Mouse (Mus musculus) lung, adult 2 months (tissue): ENCODE measurements around the gene Sdhb. TPM values are rescaled to one million over a fixed set of nuclear protein-coding genes. Genes with fewer than 3 reads are reported as not detected.

Experiments used
- DNase-seq: peaks from one replicate; pipeline ENCODE4 v3.0.0; 2022
- H3K4me1 ChIP-seq: fragments of 200-500 bp; 2 replicates; pipeline ENCODE4 v1.6.1; 2011; ENCODE audit warnings: low read length; ENCODE audit not compliant: control insufficient read depth, insufficient read depth
- H3K4me3 ChIP-seq: fragments of 200-500 bp; replicated peaks from 2 replicates; pipeline ENCODE3; 2011; ENCODE audit warnings: low read depth, mild to moderate bottlenecking, control low read depth, low read length; ENCODE audit errors: extremely low read depth
- CTCF ChIP-seq: fragments of 200-500 bp; IDR thresholded peaks from 2 replicates; pipeline ENCODE4 v1.5.1; 2011; ENCODE audit warnings: mild to moderate bottlenecking, low read length, control low read depth; ENCODE audit not compliant: insufficient read depth
- POLR2A ChIP-seq: fragments of 200-500 bp; IDR thresholded peaks from 2 replicates; pipeline ENCODE4 v1.6.1; 2011; ENCODE audit warnings: low read depth, mild to moderate bottlenecking, control low read depth, low read length, borderline replicate concordance; ENCODE audit errors: extremely low read depth
- WGBS: fragments of 180-500 bp; shearing (Covaris S2); methylation state at CpG from one replicate; pipeline ENCODE4 v1.1.7; 2018; 5-methylcytosine and 5-hydroxymethylcytosine counted together
- polyA plus RNA-seq: library from polyadenylated mRNA; depleted of rRNA; stranded (reverse); fragments of >200 nt; gene quantifications from 2 replicates; pipeline ENCODE4 v1.2.3, GENCODE M21; 2012

The Sdhb gene
- polyA plus RNA-seq, 1 experiment, result 143 TPM

GRCm38 (mm10) chr4:140958319-140958718 is 2.7 kb upstream of the Sdhb start:
- WGBS, result 52% methylated on average over 6 of the region's 6 CpGs

GRCm38 (mm10) chr4:140959128-140959679 is 1.8 kb upstream of the Sdhb start:
- no peak for TF ChIP-seq CTCF
- no peak for TF ChIP-seq POLR2A
- 81% methylated on average over 7 of the region's 7 CpGs for WGBS
- no peak for DNase-seq
- no peak overlapping the region for H3K4me3 ChIP-seq
- peaks cover 11% of the 10 kb centered on the region for H3K4me1 ChIP-seq

More at GRCm38 (mm10) chr4:140958319-140958718, 2.7 kb upstream of the Sdhb start:
- TF ChIP-seq POLR2A (no peak), CTCF (no peak)
- Histone ChIP-seq H3K4me3 (no peak overlapping the region), H3K4me1 (peaks cover 11% of the 10 kb centered on the region)
- DNase-seq, result no peak

- DNase-seq, result no peak
- peaks cover 14% of the 10 kb centered on the region for H3K4me1 ChIP-seq
- H3K4me3 ChIP-seq, result no peak overlapping the region
- 86% methylated on average over 10 of the region's 10 CpGs for WGBS
- TF ChIP-seq POLR2A (no peak), CTCF (no peak)
Measured at GRCm38 (mm10) chr4:140959715-140960479, 1.1 kb upstream of the Sdhb start.

DNA sequence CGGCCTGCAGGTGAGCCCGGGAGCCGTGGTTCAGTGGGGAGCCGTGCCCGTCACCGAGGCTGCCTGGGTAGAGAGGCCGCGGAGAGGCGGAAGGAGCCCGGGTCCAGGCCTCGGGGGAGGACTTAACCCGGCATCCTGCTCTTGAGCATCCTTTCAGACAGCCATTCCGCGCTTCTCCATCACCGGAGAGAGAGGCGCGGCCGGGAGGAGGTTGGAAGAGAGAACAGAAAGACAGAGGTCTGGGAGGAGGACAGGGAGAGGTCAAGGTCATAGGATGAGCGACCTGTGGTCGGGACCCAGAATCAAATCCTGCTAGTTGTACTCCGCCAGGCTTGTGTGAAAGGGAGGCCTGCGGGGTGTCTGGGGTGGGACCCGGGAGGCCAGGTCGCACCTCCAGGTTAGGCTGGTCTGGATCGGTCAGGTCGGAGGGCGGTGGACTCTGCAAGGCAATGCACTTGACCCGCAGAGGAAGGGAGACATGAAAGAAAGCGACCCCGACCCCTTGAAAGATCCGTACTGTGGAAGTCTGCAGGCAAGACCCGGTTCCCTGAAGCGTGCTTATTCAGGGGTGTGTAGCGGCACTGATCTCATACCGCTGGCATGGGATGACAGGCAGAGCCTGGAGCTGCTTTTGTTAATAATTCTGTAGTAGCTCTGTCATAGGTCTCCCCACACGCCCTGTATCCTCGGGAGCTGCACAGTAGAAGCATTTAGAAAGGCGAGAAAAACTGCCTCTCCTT is 634 bp downstream of the Sdhb start:
- 1% methylated on average over 38 of the region's 38 CpGs for WGBS
- TF ChIP-seq CTCF (no peak), POLR2A (no peak)
- no peak for DNase-seq
- peaks cover 14% of the 10 kb centered on the region for H3K4me1 ChIP-seq
- peak overlapping the region; percentile 89 for H3K4me3 ChIP-seq

GRCm38 (mm10) chr4:140962207-140962909 is 1.4 kb downstream of the Sdhb start:
- 63% methylated on average over 8 of the region's 8 CpGs for WGBS
- TF ChIP-seq POLR2A (no peak), CTCF (no peak)
- no peak for DNase-seq
- Histone ChIP-seq H3K4me1 (peaks cover 14% of the 10 kb centered on the region), H3K4me3 (peak overlapping the region; percentile 89)

GRCm38 (mm10) chr4:140962950-140963349 is 1.9 kb downstream of the Sdhb start:
- Histone ChIP-seq H3K4me3 (no peak overlapping the region), H3K4me1 (peaks cover 14% of the 10 kb centered on the region)
- 22% methylated on average over 5 of the region's 5 CpGs for WGBS
- TF ChIP-seq POLR2A (no peak), CTCF (no peak)
- peak; percentile 51 for DNase-seq

DNA sequence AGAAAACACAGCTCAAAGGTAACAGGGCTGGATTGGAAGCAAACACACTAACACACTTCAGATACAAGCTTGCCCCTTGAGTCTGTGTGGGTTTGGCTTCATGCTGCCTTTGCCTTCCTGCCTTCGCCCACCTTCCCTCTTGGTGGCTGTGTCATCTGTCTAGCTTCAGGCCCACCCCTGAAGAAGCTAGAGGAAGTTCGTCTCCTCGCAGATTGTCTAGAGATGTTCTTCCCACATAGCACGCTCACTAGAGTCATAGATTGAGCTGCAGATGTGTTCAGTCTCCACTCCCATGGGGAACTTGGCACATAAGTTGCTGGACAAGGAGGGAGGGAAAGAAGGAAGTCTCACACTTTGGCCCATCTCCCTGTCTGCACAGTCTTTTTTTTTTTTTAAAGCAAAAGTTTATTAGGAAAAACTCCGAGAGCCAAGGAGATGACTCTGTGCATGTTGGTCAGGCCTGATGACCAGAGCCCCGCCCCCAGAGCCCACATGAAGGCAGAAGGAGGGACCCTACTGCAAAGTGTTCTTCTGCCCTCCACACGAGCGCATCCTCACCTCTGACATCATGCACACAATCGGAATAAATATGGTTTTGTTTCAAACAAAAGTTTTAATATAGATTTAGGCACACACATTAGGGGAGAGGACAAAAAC is 3.1 kb downstream of the Sdhb start:
- 63% methylated on average over 9 of the region's 9 CpGs for WGBS
- peaks cover 14% of the 10 kb centered on the region for H3K4me1 ChIP-seq
- TF ChIP-seq POLR2A (no peak), CTCF (no peak)
- DNase-seq, result no peak
- no peak overlapping the region for H3K4me3 ChIP-seq

DNA sequence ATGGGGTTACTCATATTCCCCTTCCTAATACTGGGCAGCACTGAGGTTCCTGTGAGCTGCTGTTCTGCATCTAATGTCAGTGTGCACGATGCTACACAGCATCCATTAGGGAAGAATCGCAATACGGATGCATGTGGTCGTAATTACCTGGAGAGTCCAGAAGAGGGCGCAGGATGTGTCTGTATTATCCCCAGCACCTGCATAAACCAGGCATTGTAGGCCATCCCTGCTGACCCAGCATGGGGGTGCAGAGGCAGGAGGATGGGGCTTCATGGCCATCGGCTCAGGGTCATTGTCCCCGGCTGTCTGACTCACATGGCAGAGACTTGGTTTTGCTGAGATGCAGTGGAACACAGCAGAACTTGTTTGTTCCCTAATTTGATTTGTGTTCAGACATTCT is 3.6 kb downstream of the Sdhb start:
- peaks cover 14% of the 10 kb centered on the region for H3K4me1 ChIP-seq
- peak; percentile 67 for DNase-seq
- TF ChIP-seq CTCF (peak; percentile 73), POLR2A (no peak)
- 12% methylated on average over 7 of the region's 7 CpGs for WGBS
- no peak overlapping the region for H3K4me3 ChIP-seq

DNA sequence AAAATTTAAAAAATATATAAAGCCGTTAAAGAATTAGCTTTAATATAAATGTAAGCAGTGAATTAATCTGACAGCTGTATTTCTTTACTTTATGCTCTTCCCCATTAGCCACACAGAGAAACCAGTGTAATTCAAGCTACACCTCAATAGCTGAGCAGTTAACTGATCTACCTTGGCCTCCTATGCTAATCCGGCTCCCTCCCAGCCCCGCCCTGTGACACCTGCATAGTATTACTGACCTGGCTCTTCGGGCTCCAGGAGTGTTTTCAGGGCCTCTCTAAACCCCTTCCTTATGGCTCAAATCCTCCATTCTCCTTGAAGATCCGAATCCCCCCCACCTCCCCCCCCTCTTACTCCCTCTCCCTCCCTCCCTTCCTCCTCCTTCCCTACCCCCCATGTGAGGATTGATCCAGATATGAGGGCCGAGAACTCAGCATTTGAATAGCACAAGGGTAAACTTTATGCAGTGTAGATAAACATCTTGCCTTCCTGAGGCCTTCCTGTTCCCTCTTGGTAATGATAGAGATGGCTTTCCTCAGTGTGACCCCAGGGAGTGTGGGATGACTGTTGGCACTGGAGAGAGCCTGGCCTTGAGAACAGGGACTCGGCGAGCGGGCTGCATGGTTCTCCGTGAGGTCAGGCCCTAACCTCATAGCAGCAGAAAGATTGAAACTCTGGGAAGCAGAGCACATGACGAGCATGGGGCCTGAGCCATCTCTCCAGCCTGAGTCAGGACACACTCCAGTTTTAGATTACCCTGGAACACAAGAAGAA is 6.6 kb downstream of the Sdhb start:
- DNase-seq, result no peak
- Histone ChIP-seq H3K4me1 (peaks cover 5% of the 10 kb centered on the region; the same call in 1 of the 2 replicates), H3K4me3 (no peak overlapping the region)
- TF ChIP-seq POLR2A, result no peak
- TF ChIP-seq CTCF, result no peak
- WGBS, result 63% methylated on average over 11 of the region's 11 CpGs
